Mouse (Mus musculus): Measurements from ENCODE around the gene 5530401A14Rik. TPM values are rescaled to one million over a fixed set of nuclear protein-coding genes. Genes with fewer than 3 reads are reported as not detected.

The 5530401A14Rik gene
- polyA plus RNA-seq, 1 experiment from 2014 or later: 0.76 TPM

Other genes with a start within 250 kb of the 5530401A14Rik start
- gene Asic2, start 107.8 kb downstream of the 5530401A14Rik start, polyA plus RNA-seq (2015; fragmentation: Nextera tagmentation; extraction: Ambion mirVana): 13.9 and 14.4 TPM in 2 replicates
- gene Ccl2, start 174.9 kb downstream of the 5530401A14Rik start, polyA plus RNA-seq (2015; fragmentation: Nextera tagmentation; extraction: Ambion mirVana): 1.2 and 1.3 TPM in 2 replicates
- gene Gm17268, start 177.9 kb downstream of the 5530401A14Rik start, polyA plus RNA-seq (2015; fragmentation: Nextera tagmentation; extraction: Ambion mirVana): not detected in 2 replicates
- gene Ccl7, start 185.0 kb downstream of the 5530401A14Rik start, polyA plus RNA-seq (2015; fragmentation: Nextera tagmentation; extraction: Ambion mirVana): 0.28 and 0.74 TPM in 2 replicates
- not detected in 2 replicates for gene Ccl11, start 197.2 kb downstream of the 5530401A14Rik start, polyA plus RNA-seq (2015; fragmentation: Nextera tagmentation; extraction: Ambion mirVana)
- gene Ccl12, start 241.2 kb downstream of the 5530401A14Rik start, polyA plus RNA-seq (2015; fragmentation: Nextera tagmentation; extraction: Ambion mirVana): 1.6 and 3.2 TPM in 2 replicates